Mouse (Mus musculus): ENCODE measurements at regions not wholly inside any gene's neighbourhood (a gene's known extent, or its start where the extent isn't known, plus 50 kb on each side); places are given as distances from the start of the nearest gene placed in this dataset.

DNA sequence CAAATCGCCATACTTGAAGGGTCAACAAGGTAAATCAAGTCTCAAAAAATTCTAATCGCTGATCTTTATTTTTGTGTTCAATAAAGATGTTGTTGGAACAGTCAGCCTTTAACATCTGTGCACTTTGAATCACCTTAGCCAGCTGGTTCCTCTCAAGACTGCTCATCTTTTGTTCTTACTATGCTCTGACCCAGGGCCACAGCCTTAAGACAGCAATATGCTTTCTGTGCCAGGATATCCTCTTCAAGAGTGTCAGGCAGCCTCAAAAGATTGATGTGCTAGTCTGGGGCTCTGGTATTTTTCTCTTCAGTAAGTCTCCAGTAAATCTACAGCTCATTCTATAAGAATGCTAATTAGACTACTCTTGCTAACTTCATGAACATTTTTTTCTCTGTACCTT, 199.9 kb downstream of the Dph6 start:
- Histone ChIP-seq H3K9me3 (replicated peaks) (no peaks in the 10 kb centered on the region), H3K4me1 (no peaks in the 10 kb centered on the region), H3K27ac (no peak overlapping the region), H3K4me2 (no peak overlapping the region), H3K36me3 (no peaks in the 10 kb centered on the region), H3K27me3 (replicated peaks) (no peaks in the 10 kb centered on the region), H3K9ac (no peak overlapping the region), H3K4me3 (no peak overlapping the region)
- WGBS (ENCODE audit: insufficient replicate concordance) = 56% methylated on average over 2 of the region's 2 CpGs
- ATAC-seq = no peak

DNA sequence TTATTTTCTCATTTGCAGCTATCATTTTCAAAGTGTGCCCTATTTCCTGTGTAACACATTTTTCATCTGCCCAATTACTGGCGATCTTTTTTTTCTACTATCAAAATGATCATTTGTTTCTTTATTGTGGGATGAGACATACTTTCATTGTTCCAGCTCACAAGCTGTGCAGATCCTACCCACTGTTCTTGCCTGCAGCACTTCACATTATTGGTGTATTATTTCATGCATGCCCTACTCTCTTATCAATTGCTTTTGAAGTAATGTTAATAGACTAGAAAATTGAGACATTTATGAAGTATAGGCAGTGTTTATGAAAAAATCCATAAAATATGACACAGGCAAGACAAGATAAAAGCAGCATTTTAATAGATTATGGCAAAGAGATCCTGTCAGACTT, 204.6 kb downstream of the Dph6 start:
- 62% methylated on average over 1 of the region's 1 CpGs for WGBS (ENCODE audit: insufficient replicate concordance)
- no peak overlapping the region for H3K9ac ChIP-seq
- no peaks in the 10 kb centered on the region for H3K4me1 ChIP-seq
- no peak overlapping the region for H3K27ac ChIP-seq
- no peaks in the 10 kb centered on the region for H3K9me3 ChIP-seq (replicated peaks)
- H3K27me3 ChIP-seq (replicated peaks) = no peaks in the 10 kb centered on the region
- no peak overlapping the region for H3K4me3 ChIP-seq
- no peak for ATAC-seq
- H3K36me3 ChIP-seq = no peaks in the 10 kb centered on the region
- no peak overlapping the region for H3K4me2 ChIP-seq

DNA sequence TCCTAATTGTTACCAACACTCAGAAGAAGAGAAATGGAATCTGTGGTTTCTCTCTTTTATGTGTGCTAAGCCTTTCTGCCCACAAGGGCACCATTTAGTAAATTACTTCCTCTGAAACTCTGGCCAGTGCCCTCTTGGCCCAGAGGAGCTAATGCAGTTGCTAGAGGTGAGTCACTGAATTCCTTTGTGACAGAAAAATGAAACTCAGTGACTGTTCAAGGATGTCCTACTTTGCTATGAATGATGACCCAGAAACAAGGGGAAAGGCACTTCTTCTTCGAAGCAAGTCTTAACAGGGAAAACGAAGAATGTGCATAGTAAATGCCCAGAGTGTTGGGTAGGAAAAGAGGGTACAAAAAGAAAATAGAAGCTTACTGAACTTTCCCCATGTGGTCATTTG, 211.0 kb downstream of the Dph6 start:
- Histone ChIP-seq H3K9me3 (replicated peaks) (no peaks in the 10 kb centered on the region), H3K9ac (no peak overlapping the region), H3K4me3 (no peak overlapping the region), H3K4me1 (no peaks in the 10 kb centered on the region), H3K27me3 (replicated peaks) (no peaks in the 10 kb centered on the region), H3K36me3 (no peaks in the 10 kb centered on the region), H3K27ac (no peak overlapping the region), H3K4me2 (no peak overlapping the region)
- ATAC-seq = no peak
- WGBS (ENCODE audit: insufficient replicate concordance) = 58% methylated on average over 2 of the region's 2 CpGs

DNA sequence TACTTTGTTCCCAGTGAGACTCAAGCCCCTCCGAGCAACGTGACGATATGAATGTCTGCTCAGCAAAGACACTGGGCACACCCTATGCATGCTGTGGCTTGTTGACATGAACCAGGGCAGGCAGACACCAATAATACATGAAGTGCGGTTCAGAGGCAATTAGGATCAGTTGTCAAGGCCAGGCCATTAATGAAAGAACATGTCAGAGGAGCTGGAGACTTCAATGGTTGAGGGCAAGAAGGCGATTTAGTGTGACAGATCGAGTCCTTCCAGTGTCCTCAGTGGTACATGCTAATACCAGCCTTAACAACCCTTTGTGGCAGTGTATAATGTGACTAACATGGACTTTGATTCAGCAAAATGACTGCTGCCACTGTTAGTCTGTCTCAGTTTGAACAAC, 213.8 kb downstream of the Dph6 start:
- Histone ChIP-seq H3K4me2 (no peak overlapping the region), H3K9ac (no peak overlapping the region), H3K36me3 (no peaks in the 10 kb centered on the region), H3K9me3 (replicated peaks) (no peaks in the 10 kb centered on the region), H3K27me3 (replicated peaks) (no peaks in the 10 kb centered on the region), H3K4me1 (no peaks in the 10 kb centered on the region), H3K4me3 (no peak overlapping the region), H3K27ac (no peak overlapping the region)
- 63% methylated on average over 6 of the region's 6 CpGs for WGBS (ENCODE audit: insufficient replicate concordance)
- ATAC-seq = no peak

DNA sequence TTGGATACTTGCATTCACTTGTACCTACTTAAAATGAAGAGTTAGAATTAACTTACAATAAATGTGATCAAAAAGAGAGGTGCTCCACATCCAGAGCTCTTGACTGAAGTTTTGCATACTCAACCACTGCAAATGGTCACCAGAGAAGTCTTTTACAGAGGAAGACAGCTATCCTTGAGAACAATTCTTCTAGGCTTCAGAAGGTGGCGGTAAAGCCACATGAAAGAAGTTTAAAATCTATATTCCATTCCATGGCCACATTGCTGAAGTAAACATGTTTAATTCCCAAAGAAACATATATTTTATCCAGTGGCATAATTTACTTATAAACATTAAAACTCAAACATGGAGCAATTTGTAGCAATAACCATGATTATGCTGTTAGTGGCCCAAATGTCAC, 215.1 kb downstream of the Dph6 start:
- Histone ChIP-seq H3K27me3 (replicated peaks) (no peaks in the 10 kb centered on the region), H3K9ac (no peak overlapping the region), H3K4me2 (no peak overlapping the region), H3K9me3 (replicated peaks) (no peaks in the 10 kb centered on the region), H3K36me3 (no peaks in the 10 kb centered on the region), H3K27ac (no peak overlapping the region), H3K4me1 (no peaks in the 10 kb centered on the region), H3K4me3 (no peak overlapping the region)
- ATAC-seq = no peak
- 56% methylated on average over 1 of the region's 1 CpGs for WGBS (ENCODE audit: insufficient replicate concordance)

DNA sequence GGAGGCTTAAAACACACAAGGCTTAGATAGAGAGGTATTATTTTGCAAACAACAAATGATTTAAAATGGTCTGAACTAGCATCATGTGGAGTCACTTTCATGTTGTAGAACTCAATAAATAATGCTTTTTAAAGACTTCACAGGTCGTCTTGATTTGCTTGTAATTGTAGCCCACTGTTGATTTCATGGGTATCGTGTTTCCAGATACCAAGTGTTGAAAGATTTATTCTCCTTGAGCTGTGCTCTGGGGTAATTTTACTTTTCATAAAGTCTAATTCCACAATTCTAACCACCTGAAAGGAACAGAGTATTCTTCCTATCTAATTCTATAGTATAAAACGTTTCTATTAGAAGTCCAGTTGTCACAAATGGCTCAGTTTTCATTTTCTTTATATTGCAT, 216.7 kb downstream of the Dph6 start:
- WGBS (ENCODE audit: insufficient replicate concordance) = 28% methylated on average over 3 of the region's 3 CpGs
- H3K36me3 ChIP-seq = no peaks in the 10 kb centered on the region
- H3K9ac ChIP-seq = no peak overlapping the region
- H3K4me2 ChIP-seq = no peak overlapping the region
- H3K9me3 ChIP-seq (replicated peaks) = no peaks in the 10 kb centered on the region
- H3K4me3 ChIP-seq = no peak overlapping the region
- no peak overlapping the region for H3K27ac ChIP-seq
- no peaks in the 10 kb centered on the region for H3K4me1 ChIP-seq
- ATAC-seq = no peak
- H3K27me3 ChIP-seq (replicated peaks) = no peaks in the 10 kb centered on the region

DNA sequence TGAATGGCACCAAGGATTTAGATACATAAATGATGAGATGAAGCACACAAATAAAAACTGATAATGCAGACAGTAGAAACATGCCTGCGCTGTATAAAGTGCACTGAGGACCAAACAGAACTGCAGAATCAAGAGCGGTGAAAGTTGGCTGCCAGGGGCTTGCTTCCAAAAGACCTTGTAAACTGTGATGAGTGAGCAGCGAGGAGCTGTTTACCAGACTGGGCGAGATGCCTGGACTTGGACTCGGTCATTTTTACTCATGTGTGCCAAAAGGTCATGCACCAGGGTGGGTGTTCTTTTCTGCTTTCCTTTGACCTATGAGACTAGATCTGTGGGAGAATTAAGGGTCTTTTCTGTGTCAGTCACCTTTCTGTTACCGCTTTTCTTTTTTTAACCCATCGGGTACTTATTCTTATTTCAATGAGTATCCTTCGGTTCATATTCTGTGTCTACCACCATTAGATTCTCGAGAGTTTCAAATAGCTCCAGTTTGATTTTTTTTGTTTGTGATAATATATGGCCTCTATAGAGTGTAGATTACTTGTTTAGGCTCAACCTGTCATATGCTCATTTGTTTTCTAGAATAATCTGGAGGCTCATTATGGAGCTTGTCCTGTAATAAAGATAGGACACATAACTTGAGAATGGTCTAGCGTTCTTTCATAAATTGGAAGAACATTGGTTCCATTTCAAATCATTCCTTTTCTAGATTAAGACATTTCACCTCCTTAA, 226.3 kb upstream of the Zfp770 start:
- Histone ChIP-seq H3K4me2 (no peak overlapping the region), H3K9me3 (replicated peaks) (no peaks in the 10 kb centered on the region), H3K27ac (no peak overlapping the region), H3K36me3 (no peaks in the 10 kb centered on the region), H3K4me3 (no peak overlapping the region), H3K27me3 (replicated peaks) (no peaks in the 10 kb centered on the region), H3K4me1 (no peaks in the 10 kb centered on the region), H3K9ac (no peak overlapping the region)
- no peak for ATAC-seq
- WGBS (ENCODE audit: insufficient replicate concordance) = 77% methylated on average over 10 of the region's 10 CpGs

DNA sequence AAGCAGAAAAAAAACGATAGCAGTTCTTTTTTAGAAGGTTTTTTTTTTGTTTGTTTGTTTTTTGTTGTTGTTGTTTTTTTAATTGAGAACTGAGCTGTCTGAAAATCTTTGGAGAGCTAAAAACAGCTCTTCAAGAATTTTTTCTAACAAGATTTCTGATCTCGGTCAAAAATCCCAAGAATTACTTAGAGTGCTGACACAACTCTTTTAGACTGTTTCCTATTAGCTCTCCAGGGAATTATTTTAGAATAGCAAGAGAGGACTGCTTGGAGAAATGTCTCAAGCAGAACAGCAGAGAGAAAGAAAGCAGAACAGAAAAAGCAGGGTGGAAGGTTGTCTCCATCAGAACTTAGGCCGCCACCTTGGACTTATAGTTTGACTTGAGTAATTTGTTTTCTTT, 218.1 kb upstream of the Zfp770 start:
- Histone ChIP-seq H3K4me3 (no peak overlapping the region), H3K4me2 (no peak overlapping the region), H3K27ac (no peak overlapping the region), H3K36me3 (no peaks in the 10 kb centered on the region), H3K27me3 (replicated peaks) (no peaks in the 10 kb centered on the region), H3K4me1 (no peaks in the 10 kb centered on the region), H3K9ac (no peak overlapping the region), H3K9me3 (replicated peaks) (no peaks in the 10 kb centered on the region)
- WGBS (ENCODE audit: insufficient replicate concordance) = 51% methylated on average over 3 of the region's 3 CpGs
- no peak for ATAC-seq

DNA sequence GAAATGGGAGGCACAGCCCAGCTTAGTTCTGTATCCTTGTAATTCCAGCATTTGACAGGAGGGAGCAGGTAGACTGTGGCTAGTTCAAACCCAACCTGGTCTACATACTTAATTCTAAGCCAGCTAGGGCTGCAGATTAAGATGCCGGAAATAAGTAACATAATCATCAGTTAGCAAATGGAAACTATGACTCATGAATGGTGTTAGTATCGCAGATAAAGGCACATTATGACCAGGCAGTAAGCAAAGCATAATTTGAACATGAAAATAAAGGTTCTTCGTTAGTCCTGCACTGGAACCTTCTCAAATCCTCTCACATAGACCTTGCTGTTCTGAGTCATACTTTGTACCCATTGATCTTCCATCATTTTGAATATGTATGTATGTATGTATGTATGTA, 211.7 kb upstream of the Zfp770 start:
- 63% methylated on average over 3 of the region's 3 CpGs for WGBS (ENCODE audit: insufficient replicate concordance)
- Histone ChIP-seq H3K4me1 (no peaks in the 10 kb centered on the region), H3K27me3 (replicated peaks) (no peaks in the 10 kb centered on the region), H3K4me2 (no peak overlapping the region), H3K9me3 (replicated peaks) (no peaks in the 10 kb centered on the region), H3K9ac (no peak overlapping the region), H3K27ac (no peak overlapping the region), H3K4me3 (no peak overlapping the region), H3K36me3 (no peaks in the 10 kb centered on the region)
- no peak for ATAC-seq

DNA sequence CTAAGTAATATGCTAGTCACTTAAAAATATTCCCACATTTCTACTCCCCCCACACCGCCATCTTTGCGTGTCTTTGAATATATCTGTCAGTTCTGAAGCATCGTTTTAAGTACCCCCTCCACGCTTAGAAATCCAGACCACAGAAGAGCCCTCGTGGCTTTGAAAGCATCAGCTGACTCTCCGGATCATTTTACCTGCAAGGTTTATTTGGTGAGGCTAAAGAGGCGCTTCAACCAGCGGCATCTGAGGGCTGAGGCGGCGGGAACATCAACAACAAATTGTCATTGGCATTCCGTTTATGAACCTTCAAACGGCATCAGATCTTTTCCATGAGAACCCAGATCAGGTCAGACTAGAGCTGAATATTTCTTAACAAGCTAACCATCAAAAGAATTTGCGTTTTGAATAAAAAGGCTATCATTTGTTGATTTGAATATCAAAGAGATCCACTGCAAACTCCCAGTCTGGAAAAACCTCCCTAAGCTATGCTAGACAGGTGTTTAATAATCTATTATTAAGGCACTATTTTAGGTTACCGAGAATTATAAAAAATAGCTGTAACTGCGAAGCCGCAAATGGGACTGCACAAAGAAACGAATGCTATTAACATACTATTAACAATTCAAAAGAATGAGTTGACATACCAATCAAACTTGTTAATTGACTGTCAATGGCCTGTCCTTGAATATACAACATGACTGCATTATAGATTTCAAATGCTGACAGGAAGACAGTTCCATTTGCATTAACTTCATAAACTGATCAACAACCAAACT, 210.9 kb upstream of the Zfp770 start:
- Histone ChIP-seq H3K4me2 (no peak overlapping the region), H3K4me1 (no peaks in the 10 kb centered on the region), H3K4me3 (no peak overlapping the region), H3K9ac (no peak overlapping the region), H3K27ac (no peak overlapping the region), H3K27me3 (replicated peaks) (no peaks in the 10 kb centered on the region), H3K9me3 (replicated peaks) (no peaks in the 10 kb centered on the region), H3K36me3 (no peaks in the 10 kb centered on the region)
- ATAC-seq = no peak
- 41% methylated on average over 17 of the region's 17 CpGs for WGBS (ENCODE audit: insufficient replicate concordance)

DNA sequence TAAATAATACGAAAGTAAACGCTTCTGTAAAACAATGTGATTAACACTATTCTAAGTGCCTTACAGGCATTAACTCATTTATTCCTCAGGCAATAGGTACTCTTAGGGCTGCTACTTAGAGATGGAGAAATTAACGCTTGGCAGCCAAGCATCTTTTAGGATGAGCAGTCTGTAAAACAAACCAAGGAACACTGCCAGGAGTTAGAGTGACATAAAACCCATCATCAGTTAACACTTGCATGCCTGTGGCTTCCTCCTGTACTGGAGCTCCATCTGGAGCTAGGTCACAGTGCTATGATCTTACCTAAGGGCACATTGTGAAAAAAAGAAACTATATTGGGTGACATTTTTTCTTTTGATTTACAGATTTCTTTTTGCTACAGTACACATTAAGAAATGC, 209.4 kb upstream of the Zfp770 start:
- no peak overlapping the region for H3K27ac ChIP-seq
- no peak overlapping the region for H3K9ac ChIP-seq
- ATAC-seq = no peak
- H3K9me3 ChIP-seq (replicated peaks) = no peaks in the 10 kb centered on the region
- 67% methylated on average over 3 of the region's 3 CpGs for WGBS (ENCODE audit: insufficient replicate concordance)
- H3K27me3 ChIP-seq (replicated peaks) = no peaks in the 10 kb centered on the region
- no peaks in the 10 kb centered on the region for H3K36me3 ChIP-seq
- no peaks in the 10 kb centered on the region for H3K4me1 ChIP-seq
- H3K4me2 ChIP-seq = no peak overlapping the region
- H3K4me3 ChIP-seq = no peak overlapping the region

DNA sequence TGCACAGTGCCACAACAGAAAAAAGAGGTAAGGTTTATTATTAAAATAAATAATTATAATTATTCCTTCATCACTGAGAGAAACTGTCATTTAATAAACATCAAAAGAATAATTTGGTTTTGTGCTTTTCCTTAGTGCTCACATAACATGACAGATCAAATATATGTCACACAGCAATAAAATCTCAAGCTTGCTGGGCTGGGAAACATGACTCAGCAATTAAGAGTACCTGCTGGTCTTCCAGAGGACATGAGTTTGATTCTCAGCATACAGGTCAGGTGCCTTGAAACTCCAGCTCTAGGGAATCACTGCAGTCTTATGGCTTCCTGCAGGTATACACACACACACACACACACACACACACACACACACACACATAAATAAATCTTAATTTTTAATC, 208.3 kb upstream of the Zfp770 start:
- Histone ChIP-seq H3K27me3 (replicated peaks) (no peaks in the 10 kb centered on the region), H3K4me3 (no peak overlapping the region), H3K4me2 (no peak overlapping the region), H3K4me1 (no peaks in the 10 kb centered on the region), H3K27ac (no peak overlapping the region), H3K36me3 (no peaks in the 10 kb centered on the region), H3K9me3 (replicated peaks) (no peaks in the 10 kb centered on the region), H3K9ac (no peak overlapping the region)
- no peak for ATAC-seq

DNA sequence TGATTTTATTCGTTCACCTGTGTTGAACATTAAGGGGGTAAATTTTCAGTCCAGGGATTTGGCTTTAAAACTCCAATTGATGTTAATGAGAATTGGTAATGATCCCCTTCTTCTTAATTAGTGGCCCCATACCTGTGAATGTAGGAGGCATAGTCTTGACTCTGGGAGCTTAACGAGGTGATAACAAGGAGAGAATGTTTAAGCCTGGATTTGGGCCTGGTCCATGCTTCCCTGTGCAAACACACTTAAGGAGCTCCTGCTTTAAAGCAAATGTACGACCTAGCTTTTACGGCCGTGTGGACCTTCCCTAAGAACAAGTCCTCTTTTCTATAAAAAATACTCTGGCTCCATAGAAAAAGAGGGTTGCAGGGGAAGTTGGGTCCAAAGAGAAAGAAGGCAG, 206.1 kb upstream of the Zfp770 start:
- no peak overlapping the region for H3K27ac ChIP-seq
- no peaks in the 10 kb centered on the region for H3K27me3 ChIP-seq (replicated peaks)
- no peak overlapping the region for H3K4me3 ChIP-seq
- no peak overlapping the region for H3K4me2 ChIP-seq
- WGBS (ENCODE audit: insufficient replicate concordance) = 40% methylated on average over 5 of the region's 5 CpGs
- H3K36me3 ChIP-seq = no peaks in the 10 kb centered on the region
- H3K4me1 ChIP-seq = no peaks in the 10 kb centered on the region
- no peaks in the 10 kb centered on the region for H3K9me3 ChIP-seq (replicated peaks)
- H3K9ac ChIP-seq = no peak overlapping the region
- ATAC-seq = no peak

Data from liver, embryonic 12.5 days (tissue).